Mouse (Mus musculus): ENCODE results near the gene Bnc2. TPM values are rescaled to one million over a fixed set of nuclear protein-coding genes. Genes with fewer than 3 reads are reported as not detected.

Bnc2 gene
- total RNA-seq, 1 experiment from 2014 or later = not detected

- no peak for ATAC-seq (ENCODE audit: extremely low read depth, insufficient number of reproducible peaks, low FRiP score, poor library complexity, severe bottlenecking)
These were observed 218.2 kb downstream of the Bnc2 start for GRCm38 (mm10) chr4:84456853-84457249.

DNA sequence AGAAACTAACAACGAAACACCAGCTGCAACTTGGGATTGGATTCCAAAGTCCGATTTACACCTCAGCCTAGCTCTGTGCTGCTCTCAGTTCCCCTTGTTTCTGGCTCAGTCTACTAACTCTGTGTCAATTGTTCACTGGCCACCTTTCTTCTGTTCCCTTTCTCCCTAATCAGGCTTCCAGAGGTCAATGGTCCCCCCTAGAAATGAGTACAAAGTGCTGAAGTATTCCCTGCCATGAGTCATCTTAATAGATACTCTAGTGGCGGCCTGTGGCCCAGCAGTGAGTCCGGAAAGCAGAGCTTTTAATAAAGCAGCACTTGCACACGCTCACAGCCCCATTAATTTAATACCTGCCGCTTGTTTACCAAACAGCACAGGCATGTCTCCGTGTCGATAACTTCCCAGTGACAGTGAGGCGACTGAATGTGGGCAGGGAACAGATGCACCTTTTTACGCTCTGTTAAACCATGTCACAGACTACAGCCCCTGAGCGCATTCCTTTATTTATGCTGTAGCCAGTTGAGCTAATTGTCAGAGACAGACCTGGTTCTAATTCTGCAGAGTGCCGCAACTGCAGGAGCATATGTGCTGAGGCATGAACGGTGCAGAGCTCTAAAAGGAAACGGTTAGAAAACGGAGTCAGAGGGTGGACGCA, 218.8 kb downstream of the Bnc2 start:
- ATAC-seq (ENCODE audit: extremely low read depth, insufficient number of reproducible peaks, low FRiP score, poor library complexity, severe bottlenecking) = no peak

GRCm38 (mm10) chr4:84454493-84454892, 220.6 kb downstream of the Bnc2 start:
- no peak for ATAC-seq (ENCODE audit: extremely low read depth, insufficient number of reproducible peaks, low FRiP score, poor library complexity, severe bottlenecking)

GRCm38 (mm10) chr4:84453586-84453985, 221.5 kb downstream of the Bnc2 start:
- ATAC-seq (ENCODE audit: extremely low read depth, insufficient number of reproducible peaks, low FRiP score, poor library complexity, severe bottlenecking) = no peak

DNA sequence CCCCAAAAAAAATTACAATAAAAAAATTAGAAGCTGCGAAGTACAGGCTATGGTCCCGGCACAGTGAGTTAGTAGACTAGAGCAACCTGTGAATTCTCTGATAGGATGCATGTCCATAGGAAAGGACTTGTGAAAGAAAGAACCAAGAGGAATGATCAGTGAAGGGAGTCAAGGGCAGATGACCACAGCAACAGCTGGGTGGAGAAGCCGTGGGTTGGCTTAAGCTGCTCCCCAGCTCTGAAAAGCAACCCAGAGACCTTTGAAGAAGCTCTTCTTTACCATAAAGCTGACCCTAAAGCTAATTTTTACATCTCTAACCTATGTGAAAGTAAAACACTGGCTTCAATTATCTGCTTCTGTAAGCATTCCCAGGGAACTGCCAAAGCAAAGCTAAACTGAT, 222.4 kb downstream of the Bnc2 start:
- no peak for ATAC-seq (ENCODE audit: extremely low read depth, insufficient number of reproducible peaks, low FRiP score, poor library complexity, severe bottlenecking)

DNA sequence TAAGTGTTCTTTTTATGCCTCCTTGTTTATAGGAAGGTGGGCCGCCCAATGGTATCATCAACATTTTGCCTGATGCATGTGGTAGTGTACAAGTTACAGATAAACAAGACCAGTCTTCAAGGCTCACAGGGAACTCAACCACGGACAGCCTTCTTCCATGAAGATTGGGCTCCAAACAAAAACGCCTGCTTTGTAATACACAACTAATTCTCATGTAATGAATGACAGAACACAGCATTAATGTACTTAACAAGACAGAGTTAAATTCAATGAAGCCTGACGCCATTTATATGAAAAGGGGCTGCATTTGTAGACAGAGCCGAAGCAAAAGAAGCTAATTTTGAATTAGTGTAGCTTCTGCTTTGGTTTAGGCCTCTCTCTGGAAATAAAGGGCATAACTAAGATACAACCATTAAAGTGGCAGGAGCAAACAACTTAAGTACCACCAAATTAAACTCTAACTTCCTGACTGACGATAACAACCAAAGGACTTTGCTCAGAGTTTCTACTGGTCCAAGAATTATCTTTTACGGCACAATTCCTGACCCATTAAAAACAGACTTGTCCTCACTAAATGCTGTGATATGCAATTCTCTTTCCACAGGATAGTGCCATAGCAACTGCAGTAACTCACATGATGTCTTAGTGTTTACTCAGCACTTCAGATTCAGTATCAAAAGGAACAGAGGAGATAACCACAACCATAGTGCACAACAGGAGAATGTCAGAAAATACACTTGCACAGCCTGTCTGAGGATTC, 225.6 kb downstream of the Bnc2 start:
- ATAC-seq (ENCODE audit: extremely low read depth, insufficient number of reproducible peaks, low FRiP score, poor library complexity, severe bottlenecking) = no peak

DNA sequence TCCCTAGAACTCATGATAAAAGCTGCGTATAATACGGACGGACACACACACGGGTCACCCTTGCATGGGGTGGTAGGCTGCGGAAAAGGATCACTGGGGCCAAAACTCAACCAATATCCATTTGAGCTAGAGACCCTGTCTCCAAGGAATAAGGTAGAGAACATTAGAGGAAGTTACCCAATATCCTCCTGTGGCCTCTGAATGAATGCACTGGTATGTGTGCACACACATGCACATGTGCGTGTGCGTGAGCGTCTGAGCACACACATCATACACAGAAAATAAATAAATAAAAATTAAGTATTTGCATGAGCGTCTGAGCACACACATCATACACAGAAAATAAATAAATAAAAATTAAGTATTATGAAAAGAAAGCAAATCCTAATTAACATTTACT, 241.8 kb downstream of the Bnc2 start:
- ATAC-seq (ENCODE audit: extremely low read depth, insufficient number of reproducible peaks, low FRiP score, poor library complexity, severe bottlenecking) = no peak

GRCm38 (mm10) chr4:84431677-84432515, 243.2 kb downstream of the Bnc2 start:
- no peak for ATAC-seq (ENCODE audit: extremely low read depth, insufficient number of reproducible peaks, low FRiP score, poor library complexity, severe bottlenecking)

GRCm38 (mm10) chr4:84427955-84428354, 247.1 kb downstream of the Bnc2 start:
- ATAC-seq (ENCODE audit: extremely low read depth, insufficient number of reproducible peaks, low FRiP score, poor library complexity, severe bottlenecking) = no peak

GRCm38 (mm10) chr4:84411431-84411830, 263.6 kb downstream of the Bnc2 start:
- ATAC-seq (ENCODE audit: extremely low read depth, insufficient number of reproducible peaks, low FRiP score, poor library complexity, severe bottlenecking) = no peak

- ATAC-seq (ENCODE audit: extremely low read depth, insufficient number of reproducible peaks, low FRiP score, poor library complexity, severe bottlenecking) = no peak
These were observed 267.6 kb downstream of the Bnc2 start for GRCm38 (mm10) chr4:84407328-84408028.

DNA sequence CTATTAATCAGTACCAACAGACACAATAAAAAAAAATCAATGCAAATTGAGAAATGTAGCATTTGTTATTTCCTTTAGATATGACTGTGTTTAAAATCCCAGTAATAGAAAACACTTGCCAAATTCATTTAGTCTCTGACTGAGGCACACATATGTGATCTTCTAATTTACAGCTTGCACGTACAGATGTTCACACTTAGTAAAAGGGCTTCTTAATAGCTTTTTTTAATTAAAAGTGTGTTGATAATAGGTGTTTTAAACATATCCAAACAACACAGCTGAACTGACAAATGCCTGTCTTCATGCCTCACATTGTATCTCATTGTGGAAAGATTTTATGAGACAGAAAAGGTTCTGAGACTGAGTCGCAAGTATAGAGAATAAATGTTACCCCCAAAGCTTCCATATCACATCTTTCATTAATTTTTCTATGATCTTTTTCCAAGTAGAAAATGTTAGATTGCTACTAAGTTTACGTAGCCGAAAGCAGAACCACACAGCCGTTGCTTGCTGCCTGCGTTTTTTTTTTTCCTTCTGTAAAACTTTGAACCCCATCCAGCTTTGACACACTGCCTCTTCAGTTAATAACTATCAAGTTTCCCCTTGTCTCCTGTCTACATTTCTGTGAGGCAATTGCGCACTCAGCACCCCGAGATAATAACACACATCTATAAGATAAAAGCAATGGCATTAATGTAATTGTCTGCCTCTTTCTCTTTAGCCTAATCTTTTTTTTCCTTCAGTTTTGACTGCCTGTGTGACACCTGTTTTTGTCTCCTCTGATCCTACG, 271.5 kb downstream of the Bnc2 start:
- no peak for ATAC-seq (ENCODE audit: extremely low read depth, insufficient number of reproducible peaks, low FRiP score, poor library complexity, severe bottlenecking)

DNA sequence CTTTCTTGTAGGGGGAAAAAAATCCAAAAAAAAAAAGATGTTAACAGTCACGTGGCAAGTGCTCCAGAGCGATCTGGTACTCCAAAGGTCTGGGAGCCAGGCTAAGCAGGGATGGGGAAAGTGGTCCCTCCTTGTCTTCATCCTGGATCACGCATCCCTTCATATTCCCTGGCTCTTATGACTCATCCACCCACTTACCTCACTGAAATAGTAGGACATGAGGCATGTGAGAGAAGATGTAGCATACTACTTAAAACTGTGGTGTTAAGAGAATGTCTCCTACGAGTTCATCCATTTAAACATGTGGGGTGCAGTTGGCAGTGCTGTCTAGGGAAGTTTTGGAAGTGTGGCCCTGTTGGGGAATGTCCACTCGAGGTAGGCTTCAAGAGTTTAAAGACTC, 286.1 kb downstream of the Bnc2 start:
- ATAC-seq (ENCODE audit: extremely low read depth, insufficient number of reproducible peaks, low FRiP score, poor library complexity, severe bottlenecking) = no peak

- ATAC-seq (ENCODE audit: extremely low read depth, insufficient number of reproducible peaks, low FRiP score, poor library complexity, severe bottlenecking) = no peak
These were observed 289.9 kb downstream of the Bnc2 start for GRCm38 (mm10) chr4:84385156-84385555.

DNA sequence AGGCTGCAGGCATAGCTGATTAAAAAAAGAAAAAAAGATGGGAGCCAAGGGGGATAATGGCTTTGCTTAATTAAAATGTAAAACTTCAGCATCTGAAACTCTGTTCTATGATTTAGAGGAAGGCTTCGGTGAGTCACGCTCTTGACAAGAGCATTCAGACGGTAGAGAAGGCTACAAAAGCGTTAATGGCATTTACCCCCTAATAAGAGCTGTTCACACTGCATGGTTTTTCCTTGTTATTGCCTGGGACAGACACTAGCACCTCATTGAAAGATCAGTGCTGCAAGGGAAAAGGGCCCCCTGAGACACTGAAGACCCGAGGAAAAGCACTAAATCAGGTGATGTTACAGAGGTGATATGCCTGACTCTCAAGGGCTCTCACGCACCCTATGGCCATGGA, 295.8 kb downstream of the Bnc2 start:
- ATAC-seq (ENCODE audit: extremely low read depth, insufficient number of reproducible peaks, low FRiP score, poor library complexity, severe bottlenecking) = no peak

GRCm38 (mm10) chr4:84377513-84377912, 297.6 kb downstream of the Bnc2 start:
- ATAC-seq (ENCODE audit: extremely low read depth, insufficient number of reproducible peaks, low FRiP score, poor library complexity, severe bottlenecking) = no peak

- ATAC-seq (ENCODE audit: extremely low read depth, insufficient number of reproducible peaks, low FRiP score, poor library complexity, severe bottlenecking) = no peak
These were observed 312.7 kb downstream of the Bnc2 start for GRCm38 (mm10) chr4:84362337-84362823.

- ATAC-seq (ENCODE audit: extremely low read depth, insufficient number of reproducible peaks, low FRiP score, poor library complexity, severe bottlenecking) = no peak
These were observed 313.9 kb downstream of the Bnc2 start for GRCm38 (mm10) chr4:84361165-84361564.

All from neutrophil, adult 5-6 weeks (primary cell).